Mouse (Mus musculus) embryonic fibroblast, embryonic 13.5 days (primary cell): ENCODE data around the gene Gas2l1.

Source experiments
- CTCF ChIP-seq: IDR thresholded peaks from 2 replicates; pipeline ENCODE4 v1.5.1; 2011; ENCODE audit warnings: mild to moderate bottlenecking, control low read depth, low read length, moderate library complexity, borderline replicate concordance; ENCODE audit not compliant: insufficient read depth
- POLR2A ChIP-seq: IDR thresholded peaks from 2 replicates; pipeline ENCODE4 v1.6.1; 2011; ENCODE audit warnings: low read depth, mild to moderate bottlenecking, control low read depth, low read length, moderate library complexity

DNA sequence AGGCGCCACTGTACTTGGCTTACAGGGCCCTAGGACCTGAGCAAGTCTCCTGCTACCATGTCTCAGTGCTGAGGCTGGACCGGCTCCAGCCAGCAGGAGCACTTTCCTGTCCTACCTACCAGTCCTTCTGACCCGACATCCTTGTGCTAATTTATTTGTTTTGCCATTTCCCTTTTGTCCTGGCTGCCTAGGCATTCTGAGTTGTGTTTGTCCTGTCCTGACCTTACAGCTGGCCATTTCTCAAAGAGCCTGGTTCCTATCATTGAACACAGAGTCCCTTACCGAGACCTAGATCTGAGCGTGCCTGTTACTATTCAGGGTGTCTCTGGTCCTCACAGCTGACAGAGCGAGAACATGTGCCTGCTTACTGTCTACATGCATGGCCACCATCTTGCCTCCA is 10.3 kb downstream of the Gas2l1 start:
- TF ChIP-seq POLR2A (no peak), CTCF (no peak)
